Mouse (Mus musculus): ENCODE results near the gene Tmod1. TPM values are rescaled to one million over a fixed set of nuclear protein-coding genes. Genes with fewer than 3 reads are reported as not detected.

The Tmod1 gene
- polyA plus RNA-seq, 1 experiment, result 7.2 TPM

GRCm38 (mm10) chr4:46028781-46029180, 10.0 kb upstream of the Tmod1 start:
- peaks cover 51% of the 10 kb centered on the region for H3K36me3 ChIP-seq (replicated peaks; ENCODE audit: low read length)
- H3K4me1 ChIP-seq, result peaks cover 42% of the 10 kb centered on the region
- H3K27me3 ChIP-seq (replicated peaks), result no peaks in the 10 kb centered on the region
- H3K9me3 ChIP-seq, result no peaks in the 10 kb centered on the region
- TF ChIP-seq GATA1 (IDR thresholded peaks at IDR 0.05; ENCODE audit: borderline replicate concordance, low read length), result no peak
- TF ChIP-seq FLI1 (IDR thresholded peaks at IDR 0.05; ENCODE audit: low read length), result no peak
- H3K4me3 ChIP-seq (replicated peaks), result no peak overlapping the region

- TF ChIP-seq GATA1 (IDR thresholded peaks at IDR 0.05; ENCODE audit: borderline replicate concordance, low read length) (no peak), FLI1 (IDR thresholded peaks at IDR 0.05; ENCODE audit: low read length) (no peak)
- no peaks in the 10 kb centered on the region for H3K9me3 ChIP-seq
- no peak overlapping the region for H3K4me3 ChIP-seq (replicated peaks)
- peaks cover 52% of the 10 kb centered on the region for H3K36me3 ChIP-seq (replicated peaks; ENCODE audit: low read length)
- H3K27me3 ChIP-seq (replicated peaks), result no peaks in the 10 kb centered on the region
- peaks cover 35% of the 10 kb centered on the region for H3K4me1 ChIP-seq
Measured at GRCm38 (mm10) chr4:46029552-46029951, 9.2 kb upstream of the Tmod1 start.

GRCm38 (mm10) chr4:46032448-46032847, 6.3 kb upstream of the Tmod1 start:
- Histone ChIP-seq H3K4me1 (peaks cover 35% of the 10 kb centered on the region), H3K4me3 (replicated peaks) (no peak overlapping the region), H3K27me3 (replicated peaks) (peaks cover 1% of the 10 kb centered on the region), H3K9me3 (no peaks in the 10 kb centered on the region), H3K36me3 (replicated peaks; ENCODE audit: low read length) (peaks cover 45% of the 10 kb centered on the region)
- TF ChIP-seq GATA1 (IDR thresholded peaks at IDR 0.05; ENCODE audit: borderline replicate concordance, low read length), result no peak
- TF ChIP-seq FLI1 (IDR thresholded peaks at IDR 0.05; ENCODE audit: low read length), result no peak

- H3K9me3 ChIP-seq, result no peaks in the 10 kb centered on the region
- peaks cover 6% of the 10 kb centered on the region for H3K27me3 ChIP-seq (replicated peaks)
- TF ChIP-seq FLI1 (IDR thresholded peaks at IDR 0.05; ENCODE audit: low read length), result no peak
- TF ChIP-seq GATA1 (IDR thresholded peaks at IDR 0.05; ENCODE audit: borderline replicate concordance, low read length), result no peak
- peaks cover 35% of the 10 kb centered on the region for H3K4me1 ChIP-seq
- H3K36me3 ChIP-seq (replicated peaks; ENCODE audit: low read length), result peaks cover 45% of the 10 kb centered on the region
- no peak overlapping the region for H3K4me3 ChIP-seq (replicated peaks)
Measured at GRCm38 (mm10) chr4:46033197-46033596, 5.5 kb upstream of the Tmod1 start.

- no peak for TF ChIP-seq GATA1 (IDR thresholded peaks at IDR 0.05; ENCODE audit: borderline replicate concordance, low read length)
- no peak for TF ChIP-seq FLI1 (IDR thresholded peaks at IDR 0.05; ENCODE audit: low read length)
- Histone ChIP-seq H3K36me3 (replicated peaks; ENCODE audit: low read length) (peaks cover 17% of the 10 kb centered on the region), H3K27me3 (replicated peaks) (peaks cover 36% of the 10 kb centered on the region), H3K9me3 (no peaks in the 10 kb centered on the region), H3K4me3 (replicated peaks) (peak overlapping the region; percentile 92), H3K4me1 (peaks cover 48% of the 10 kb centered on the region)
Measured at GRCm38 (mm10) chr4:46038591-46038891, 194 bp upstream of the Tmod1 start.

- peaks cover 36% of the 10 kb centered on the region for H3K27me3 ChIP-seq (replicated peaks)
- peaks cover 8% of the 10 kb centered on the region for H3K36me3 ChIP-seq (replicated peaks; ENCODE audit: low read length)
- peak overlapping the region; percentile 92 for H3K4me3 ChIP-seq (replicated peaks)
- TF ChIP-seq FLI1 (IDR thresholded peaks at IDR 0.05; ENCODE audit: low read length) (no peak), GATA1 (IDR thresholded peaks at IDR 0.05; ENCODE audit: borderline replicate concordance, low read length) (no peak)
- H3K4me1 ChIP-seq, result peaks cover 48% of the 10 kb centered on the region
- no peaks in the 10 kb centered on the region for H3K9me3 ChIP-seq
Measured at GRCm38 (mm10) chr4:46039899-46040298, 1.2 kb downstream of the Tmod1 start.

GRCm38 (mm10) chr4:46040594-46041192, 2.0 kb downstream of the Tmod1 start:
- Histone ChIP-seq H3K36me3 (replicated peaks; ENCODE audit: low read length) (peaks cover 3% of the 10 kb centered on the region), H3K27me3 (replicated peaks) (peaks cover 39% of the 10 kb centered on the region), H3K4me1 (peaks cover 51% of the 10 kb centered on the region), H3K4me3 (replicated peaks) (peak overlapping the region; percentile 92), H3K9me3 (no peaks in the 10 kb centered on the region)
- TF ChIP-seq GATA1 (IDR thresholded peaks at IDR 0.05; ENCODE audit: borderline replicate concordance, low read length), result no peak

GRCm38 (mm10) chr4:46041761-46042504, 3.2 kb downstream of the Tmod1 start:
- H3K36me3 ChIP-seq (replicated peaks; ENCODE audit: low read length), result no peaks in the 10 kb centered on the region
- H3K9me3 ChIP-seq, result no peaks in the 10 kb centered on the region
- peaks cover 39% of the 10 kb centered on the region for H3K27me3 ChIP-seq (replicated peaks)
- H3K4me3 ChIP-seq (replicated peaks), result peak overlapping the region; percentile 78
- TF ChIP-seq GATA1 (IDR thresholded peaks at IDR 0.05; ENCODE audit: borderline replicate concordance, low read length) (no peak), FLI1 (IDR thresholded peaks at IDR 0.05; ENCODE audit: low read length) (no peak)
- peaks cover 51% of the 10 kb centered on the region for H3K4me1 ChIP-seq

GRCm38 (mm10) chr4:46042505-46042850, 3.7 kb downstream of the Tmod1 start:
- no peaks in the 10 kb centered on the region for H3K9me3 ChIP-seq
- peaks cover 51% of the 10 kb centered on the region for H3K4me1 ChIP-seq
- no peaks in the 10 kb centered on the region for H3K36me3 ChIP-seq (replicated peaks; ENCODE audit: low read length)
- peak overlapping the region; percentile 78 for H3K4me3 ChIP-seq (replicated peaks)
- peaks cover 37% of the 10 kb centered on the region for H3K27me3 ChIP-seq (replicated peaks)
- TF ChIP-seq GATA1 (IDR thresholded peaks at IDR 0.05; ENCODE audit: borderline replicate concordance, low read length), result no peak
- TF ChIP-seq FLI1 (IDR thresholded peaks at IDR 0.05; ENCODE audit: low read length), result no peak

GRCm38 (mm10) chr4:46043361-46043760, 4.6 kb downstream of the Tmod1 start:
- Histone ChIP-seq H3K9me3 (no peaks in the 10 kb centered on the region), H3K4me1 (peaks cover 51% of the 10 kb centered on the region), H3K36me3 (replicated peaks; ENCODE audit: low read length) (peaks cover 4% of the 10 kb centered on the region), H3K27me3 (replicated peaks) (peaks cover 31% of the 10 kb centered on the region), H3K4me3 (replicated peaks) (no peak overlapping the region)
- no peak for TF ChIP-seq GATA1 (IDR thresholded peaks at IDR 0.05; ENCODE audit: borderline replicate concordance, low read length)
- no peak for TF ChIP-seq FLI1 (IDR thresholded peaks at IDR 0.05; ENCODE audit: low read length)
